Mouse (Mus musculus): ENCODE results near the gene Dock1. TPM values are rescaled to one million over a fixed set of nuclear protein-coding genes. Genes with fewer than 3 reads are reported as not detected.

Gene Dock1
- 7.9 and 9.2 TPM in 2 replicates for polyA plus RNA-seq (2014; fragmentation: Nextera tagmentation; extraction: Ambion mirVana)

- Histone ChIP-seq H3K9me3 (replicated peaks; ENCODE audit: control insufficient read depth, low read length) (no peaks in the 10 kb centered on the region), H3K4me1 (ENCODE audit: control insufficient read depth, insufficient read depth, low read length) (peaks cover 3% of the 10 kb centered on the region; the same call in 1 of the 2 replicates), H3K4me2 (ENCODE audit: low read length) (peak within 1 kb of the TSS; percentile 94), H3K27ac (ENCODE audit: low read depth, low read length) (peak within 1 kb of the TSS; percentile 39; the same call in 1 of the 2 replicates), H3K27me3 (replicated peaks; ENCODE audit: control insufficient read depth, insufficient read depth, low read length) (no peaks in the 10 kb centered on the region), H3K4me3 (ENCODE audit: low read depth, low read length) (peak within 1 kb of the TSS; percentile 62), H3K9ac (ENCODE audit: low read length) (peak within 1 kb of the TSS; percentile 71), H3K36me3 (ENCODE audit: control insufficient read depth, insufficient read depth, low read length) (no peaks in the 10 kb centered on the region)
- peak; percentile 69 for DNase-seq (ENCODE audit: low spot score)
- ATAC-seq = peak; percentile 89
- WGBS = 2% methylated on average over 72 of the region's 77 CpGs
Observed at GRCm38 (mm10) chr7:134670312-134671002, at the start of gene Dock1. Gene Dock1 (plus strand): TSS chr7:134670654.

GRCm38 (mm10) chr7:134627906-134628305 is 42.5 kb upstream of the Dock1 start:
- no peaks in the 10 kb centered on the region for H3K4me1 ChIP-seq (ENCODE audit: control insufficient read depth, insufficient read depth, low read length)
- H3K9me3 ChIP-seq (replicated peaks; ENCODE audit: control insufficient read depth, low read length) = no peaks in the 10 kb centered on the region
- H3K4me2 ChIP-seq (ENCODE audit: low read length) = no peak overlapping the region
- WGBS = 74% methylated on average over 4 of the region's 4 CpGs
- H3K9ac ChIP-seq (ENCODE audit: low read length) = no peak overlapping the region
- ATAC-seq (no peak), DNase-seq (ENCODE audit: low spot score) (no peak)
- no peaks in the 10 kb centered on the region for H3K36me3 ChIP-seq (ENCODE audit: control insufficient read depth, insufficient read depth, low read length)
- no peak overlapping the region for H3K4me3 ChIP-seq (ENCODE audit: low read depth, low read length)
- H3K27ac ChIP-seq (ENCODE audit: low read depth, low read length) = no peak overlapping the region
- no peaks in the 10 kb centered on the region for H3K27me3 ChIP-seq (replicated peaks; ENCODE audit: control insufficient read depth, insufficient read depth, low read length)

DNA sequence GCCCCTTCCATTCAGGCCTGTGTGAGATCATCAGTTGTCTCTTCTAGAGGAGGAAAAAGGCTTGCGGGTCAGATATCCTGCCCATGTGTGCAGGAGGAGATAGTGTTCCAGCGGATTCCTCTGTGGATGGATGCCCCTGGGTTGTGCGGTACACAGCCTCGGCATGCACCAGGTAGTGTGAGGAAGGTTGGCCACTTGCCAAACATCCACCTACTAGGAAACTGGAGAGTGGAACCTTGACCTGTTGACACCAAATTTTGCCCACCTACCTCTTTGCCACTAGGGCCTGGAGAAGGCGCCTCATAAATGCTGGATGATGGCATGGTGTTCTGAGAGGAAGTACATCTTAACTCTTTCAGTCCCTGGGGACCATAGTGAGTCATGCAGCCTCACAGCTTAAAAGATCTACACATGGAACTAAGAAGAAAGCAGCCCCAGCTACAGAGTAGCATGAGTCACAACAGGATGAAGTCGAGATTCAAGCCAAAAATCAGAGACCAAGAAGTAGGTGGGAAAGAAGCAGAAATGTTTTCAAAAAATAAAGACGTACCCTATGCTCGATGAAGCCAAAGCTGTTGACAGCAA is 20.1 kb upstream of the Dock1 start:
- Histone ChIP-seq H3K4me3 (ENCODE audit: low read depth, low read length) (no peak overlapping the region), H3K4me2 (ENCODE audit: low read length) (no peak overlapping the region), H3K4me1 (ENCODE audit: control insufficient read depth, insufficient read depth, low read length) (no peaks in the 10 kb centered on the region), H3K27me3 (replicated peaks; ENCODE audit: control insufficient read depth, insufficient read depth, low read length) (no peaks in the 10 kb centered on the region), H3K9ac (ENCODE audit: low read length) (no peak overlapping the region), H3K9me3 (replicated peaks; ENCODE audit: control insufficient read depth, low read length) (no peaks in the 10 kb centered on the region), H3K36me3 (ENCODE audit: control insufficient read depth, insufficient read depth, low read length) (no peaks in the 10 kb centered on the region), H3K27ac (ENCODE audit: low read depth, low read length) (no peak overlapping the region)
- ATAC-seq (no peak), DNase-seq (ENCODE audit: low spot score) (no peak)
- WGBS = 90% methylated on average over 8 of the region's 8 CpGs

- Histone ChIP-seq H3K27ac (ENCODE audit: low read depth, low read length) (no peak overlapping the region), H3K9ac (ENCODE audit: low read length) (no peak overlapping the region), H3K9me3 (replicated peaks; ENCODE audit: control insufficient read depth, low read length) (no peaks in the 10 kb centered on the region), H3K4me1 (ENCODE audit: control insufficient read depth, insufficient read depth, low read length) (no peaks in the 10 kb centered on the region), H3K36me3 (ENCODE audit: control insufficient read depth, insufficient read depth, low read length) (no peaks in the 10 kb centered on the region), H3K27me3 (replicated peaks; ENCODE audit: control insufficient read depth, insufficient read depth, low read length) (no peaks in the 10 kb centered on the region), H3K4me3 (ENCODE audit: low read depth, low read length) (no peak overlapping the region), H3K4me2 (ENCODE audit: low read length) (no peak overlapping the region)
- ATAC-seq (no peak), DNase-seq (ENCODE audit: low spot score) (no peak)
- WGBS = 78% methylated on average over 3 of the region's 3 CpGs
Observed at GRCm38 (mm10) chr7:134651071-134651470, 19.4 kb upstream of the Dock1 start.

- DNase-seq (ENCODE audit: low spot score) (peak; percentile 19), ATAC-seq (no peak)
- Histone ChIP-seq H3K4me3 (ENCODE audit: low read depth, low read length) (no peak overlapping the region), H3K9me3 (replicated peaks; ENCODE audit: control insufficient read depth, low read length) (peaks cover 6% of the 10 kb centered on the region; the same call in 1 of the 2 replicates), H3K27ac (ENCODE audit: low read depth, low read length) (no peak overlapping the region), H3K4me1 (ENCODE audit: control insufficient read depth, insufficient read depth, low read length) (no peaks in the 10 kb centered on the region), H3K9ac (ENCODE audit: low read length) (no peak overlapping the region), H3K27me3 (replicated peaks; ENCODE audit: control insufficient read depth, insufficient read depth, low read length) (no peaks in the 10 kb centered on the region), H3K4me2 (ENCODE audit: low read length) (no peak overlapping the region), H3K36me3 (ENCODE audit: control insufficient read depth, insufficient read depth, low read length) (no peaks in the 10 kb centered on the region)
- WGBS = 13% methylated on average over 2 of the region's 2 CpGs
Observed at GRCm38 (mm10) chr7:134663241-134663640, 7.2 kb upstream of the Dock1 start.

- 86% methylated on average over 5 of the region's 5 CpGs for WGBS
- ATAC-seq (no peak), DNase-seq (ENCODE audit: low spot score) (no peak)
- H3K27me3 ChIP-seq (replicated peaks; ENCODE audit: control insufficient read depth, insufficient read depth, low read length) = no peaks in the 10 kb centered on the region
- H3K27ac ChIP-seq (ENCODE audit: low read depth, low read length) = no peak overlapping the region
- no peaks in the 10 kb centered on the region for H3K9me3 ChIP-seq (replicated peaks; ENCODE audit: control insufficient read depth, low read length)
- no peaks in the 10 kb centered on the region for H3K36me3 ChIP-seq (ENCODE audit: control insufficient read depth, insufficient read depth, low read length)
- H3K4me1 ChIP-seq (ENCODE audit: control insufficient read depth, insufficient read depth, low read length) = no peaks in the 10 kb centered on the region
- no peak overlapping the region for H3K9ac ChIP-seq (ENCODE audit: low read length)
- no peak overlapping the region for H3K4me2 ChIP-seq (ENCODE audit: low read length)
- no peak overlapping the region for H3K4me3 ChIP-seq (ENCODE audit: low read depth, low read length)
Observed at GRCm38 (mm10) chr7:134665642-134666282, 4.7 kb upstream of the Dock1 start.

GRCm38 (mm10) chr7:134667271-134667702 is 3.2 kb upstream of the Dock1 start:
- Histone ChIP-seq H3K4me2 (ENCODE audit: low read length) (no peak overlapping the region), H3K27me3 (replicated peaks; ENCODE audit: control insufficient read depth, insufficient read depth, low read length) (no peaks in the 10 kb centered on the region), H3K27ac (ENCODE audit: low read depth, low read length) (no peak overlapping the region), H3K9ac (ENCODE audit: low read length) (no peak overlapping the region), H3K4me1 (ENCODE audit: control insufficient read depth, insufficient read depth, low read length) (peaks cover 3% of the 10 kb centered on the region; the same call in 1 of the 2 replicates), H3K36me3 (ENCODE audit: control insufficient read depth, insufficient read depth, low read length) (no peaks in the 10 kb centered on the region), H3K4me3 (ENCODE audit: low read depth, low read length) (no peak overlapping the region), H3K9me3 (replicated peaks; ENCODE audit: control insufficient read depth, low read length) (no peaks in the 10 kb centered on the region)
- DNase-seq (ENCODE audit: low spot score) (no peak), ATAC-seq (no peak)
- WGBS = 85% methylated on average over 4 of the region's 4 CpGs

DNA sequence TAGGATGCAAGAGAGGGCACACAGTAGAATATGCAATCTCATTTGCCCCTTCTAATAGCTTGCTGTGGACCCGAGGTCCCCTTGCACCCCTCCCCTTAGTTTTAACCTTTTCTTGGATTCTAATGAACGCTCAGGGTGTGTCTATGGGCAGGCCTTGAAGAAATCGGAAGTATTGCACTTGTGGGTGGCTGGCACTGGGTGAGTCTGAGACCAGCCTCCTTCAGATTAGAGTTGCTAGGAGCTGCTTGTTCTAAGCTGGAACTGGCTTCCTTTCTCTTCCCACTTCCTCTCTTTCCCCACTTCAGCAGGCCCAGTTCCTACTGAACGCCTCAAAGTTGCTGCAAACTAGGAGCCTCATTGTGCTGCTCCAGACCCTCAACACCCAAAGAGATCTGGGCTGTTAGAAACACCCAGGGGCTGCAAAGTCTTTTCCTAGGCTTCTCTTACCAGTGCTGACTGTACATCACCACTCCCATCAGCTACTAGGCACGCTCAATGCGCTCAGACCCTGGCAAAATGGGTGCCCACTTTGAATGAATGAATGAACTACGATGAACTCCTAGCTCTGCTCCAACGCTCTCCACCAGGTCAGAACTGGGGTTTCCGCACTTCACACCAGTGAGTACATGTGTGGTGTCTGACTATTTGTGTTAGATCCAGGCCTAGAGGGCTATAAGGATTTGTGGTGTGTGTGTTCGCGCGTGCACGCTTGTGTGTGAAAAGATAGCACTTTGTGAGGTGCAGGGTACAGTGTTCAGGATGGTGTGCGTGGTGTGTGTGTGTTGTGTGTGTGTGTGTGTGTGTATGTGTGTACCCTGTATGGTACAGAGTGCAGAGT is 761 bp upstream of the Dock1 start:
- peaks cover 3% of the 10 kb centered on the region; the same call in 1 of the 2 replicates for H3K4me1 ChIP-seq (ENCODE audit: control insufficient read depth, insufficient read depth, low read length)
- no peaks in the 10 kb centered on the region for H3K36me3 ChIP-seq (ENCODE audit: control insufficient read depth, insufficient read depth, low read length)
- H3K27me3 ChIP-seq (replicated peaks; ENCODE audit: control insufficient read depth, insufficient read depth, low read length) = no peaks in the 10 kb centered on the region
- 90% methylated on average over 14 of the region's 14 CpGs for WGBS
- no peak for DNase-seq (ENCODE audit: low spot score)
- no peaks in the 10 kb centered on the region for H3K9me3 ChIP-seq (replicated peaks; ENCODE audit: control insufficient read depth, low read length)
- ATAC-seq = no peak
- peak overlapping the region; percentile 94 for H3K4me2 ChIP-seq (ENCODE audit: low read length)
- H3K27ac ChIP-seq (ENCODE audit: low read depth, low read length) = no peak overlapping the region
- peak overlapping the region; percentile 62; the same call in 1 of the 2 replicates for H3K4me3 ChIP-seq (ENCODE audit: low read depth, low read length)
- peak overlapping the region; percentile 71; the same call in 1 of the 2 replicates for H3K9ac ChIP-seq (ENCODE audit: low read length)

Data from forebrain, embryonic 14.5 days (tissue).